Mouse (Mus musculus) kidney, adult 2 months (tissue): ENCODE data around the gene Ulk4. TPM values are rescaled to one million over a fixed set of nuclear protein-coding genes. Genes with fewer than 3 reads are reported as not detected.
"Not testable (repeated sequence)": the region's sequence is repeated elsewhere in the genome, so short reads cannot be mapped to it uniquely, and the experiment has no call there.

Experiments
- DNase-seq: peaks from one replicate; pipeline ENCODE4 v3.0.0; 2021
- H3K27ac ChIP-seq: fragments of 200-500 bp; 2 replicates; pipeline ENCODE4 v1.5.1; 2012; ENCODE audit warnings: low read depth, low read length, control low read depth, inconsistent platforms; ENCODE audit not compliant: insufficient read depth
- H3K27me3 ChIP-seq: fragments of 200-500 bp; replicated peaks from 2 replicates; pipeline ENCODE4 v1.6.1; 2012; ENCODE audit warnings: mild to moderate bottlenecking, moderate library complexity, low read length, inconsistent platforms; ENCODE audit not compliant: control insufficient read depth, insufficient read depth
- H3K36me3 ChIP-seq: fragments of 200-500 bp; 2 replicates; pipeline ENCODE4 v1.6.1; 2012; ENCODE audit warnings: mild to moderate bottlenecking, moderate library complexity, low read length, inconsistent platforms; ENCODE audit not compliant: control insufficient read depth, insufficient read depth
- H3K4me1 ChIP-seq: fragments of 200-500 bp; 2 replicates; pipeline ENCODE4 v1.6.1; 2011; ENCODE audit warnings: low read length; ENCODE audit not compliant: control insufficient read depth, insufficient read depth
- H3K4me3 ChIP-seq: fragments of 200-500 bp; 2 replicates; pipeline ENCODE4 v1.5.1; 2011; ENCODE audit warnings: mild to moderate bottlenecking, low read depth, low read length, control low read depth; ENCODE audit not compliant: insufficient read depth
- CTCF ChIP-seq: fragments of 200-500 bp; conservative IDR thresholded peaks from 2 replicates; pipeline ENCODE4 v1.5.1; 2011; ENCODE audit warnings: low read depth, mild to moderate bottlenecking, control low read depth, low read length, moderate library complexity, mixed read lengths; ENCODE audit not compliant: insufficient read depth, insufficient read length
- POLR2A ChIP-seq: fragments of 200-500 bp; IDR thresholded peaks from one replicate; pipeline ENCODE4 v1.6.1; 2011; ENCODE audit warnings: low read depth, low read length, control low read depth
- whole genome bisulfite sequencing: fragments of 180-500 bp; shearing (Covaris S2); methylation state at CpG from one replicate; pipeline ENCODE4 v1.1.7; 2018; 5-methylcytosine and 5-hydroxymethylcytosine counted together
- polyA plus RNA-seq: library from polyadenylated mRNA; depleted of rRNA; stranded (reverse); fragments of >200 nt; gene quantifications from 2 replicates; pipeline ENCODE4 v1.2.3, GENCODE M21; 2012

Ulk4 gene
- polyA plus RNA-seq, 1 experiment: 1.9 TPM

- no peak for TF ChIP-seq POLR2A
- no peak for TF ChIP-seq CTCF
- Histone ChIP-seq H3K4me1 (no peaks in the 10 kb centered on the region), H3K27ac (no peak overlapping the region), H3K4me3 (no peak overlapping the region), H3K27me3 (no peaks in the 10 kb centered on the region), H3K36me3 (no peaks in the 10 kb centered on the region)
- no peak for DNase-seq
- whole genome bisulfite sequencing: 86% methylated on average over 14 of the region's 14 CpGs
Observed at GRCm38 (mm10) chr9:121204149-121204800, 72.7 kb downstream of the Ulk4 start.

GRCm38 (mm10) chr9:121203686-121204085, 73.3 kb downstream of the Ulk4 start:
- Histone ChIP-seq H3K27ac (no peak overlapping the region), H3K36me3 (no peaks in the 10 kb centered on the region), H3K27me3 (no peaks in the 10 kb centered on the region), H3K4me3 (no peak overlapping the region), H3K4me1 (no peaks in the 10 kb centered on the region)
- DNase-seq: no peak
- 97% methylated on average over 1 of the region's 1 CpGs for WGBS
- TF ChIP-seq CTCF (no peak), POLR2A (no peak)

GRCm38 (mm10) chr9:121199146-121199685, 77.8 kb downstream of the Ulk4 start:
- DNase-seq, H3K4me1 ChIP-seq, H3K36me3 ChIP-seq, H3K27ac ChIP-seq, H3K27me3 ChIP-seq, H3K4me3 ChIP-seq: not testable (repeated sequence)
- WGBS: 93% methylated on average over 5 of the region's 5 CpGs

- H3K4me3 ChIP-seq: no peak overlapping the region
- H3K4me1 ChIP-seq: no peaks in the 10 kb centered on the region
- no peak for DNase-seq
- H3K27ac ChIP-seq: no peak overlapping the region
- TF ChIP-seq POLR2A (no peak), CTCF (no peak)
- WGBS: 90% methylated on average over 9 of the region's 9 CpGs
- no peaks in the 10 kb centered on the region for H3K27me3 ChIP-seq
- no peaks in the 10 kb centered on the region for H3K36me3 ChIP-seq
Observed at GRCm38 (mm10) chr9:121196473-121196872, 80.5 kb downstream of the Ulk4 start.

- H3K4me3 ChIP-seq: no peak overlapping the region
- no peak for DNase-seq
- no peaks in the 10 kb centered on the region for H3K27me3 ChIP-seq
- H3K4me1 ChIP-seq: no peaks in the 10 kb centered on the region
- H3K36me3 ChIP-seq: no peaks in the 10 kb centered on the region
- no peak overlapping the region for H3K27ac ChIP-seq
- WGBS: 97% methylated on average over 4 of the region's 4 CpGs
- TF ChIP-seq POLR2A: no peak
- TF ChIP-seq CTCF: no peak
Observed at GRCm38 (mm10) chr9:121195106-121195505, 81.9 kb downstream of the Ulk4 start.

GRCm38 (mm10) chr9:121192601-121193370, 84.2 kb downstream of the Ulk4 start:
- Histone ChIP-seq H3K27me3 (no peaks in the 10 kb centered on the region), H3K36me3 (no peaks in the 10 kb centered on the region), H3K4me3 (no peak overlapping the region), H3K4me1 (no peaks in the 10 kb centered on the region), H3K27ac (no peak overlapping the region)
- TF ChIP-seq POLR2A: no peak
- no peak for TF ChIP-seq CTCF
- DNase-seq: no peak
- WGBS: 83% methylated on average over 26 of the region's 26 CpGs

- Histone ChIP-seq H3K36me3 (no peaks in the 10 kb centered on the region), H3K27ac (no peak overlapping the region), H3K27me3 (no peaks in the 10 kb centered on the region), H3K4me1 (no peaks in the 10 kb centered on the region), H3K4me3 (no peak overlapping the region)
- WGBS: 91% methylated on average over 8 of the region's 8 CpGs
- TF ChIP-seq CTCF (no peak), POLR2A (no peak)
- no peak for DNase-seq
Observed at GRCm38 (mm10) chr9:121187811-121188210, 89.2 kb downstream of the Ulk4 start.
